Mouse (Mus musculus) megakaryocyte, embryonic 14.5 days (primary cell): ENCODE data around the gene Hist1h4h.

ENCODE experiments used
- FLI1 ChIP-seq: IDR thresholded peaks from 2 replicates; pipeline ENCODE4 v1.6.1; 2012; ENCODE audit warnings: low read length, inconsistent platforms, mixed read lengths
- GATA1 ChIP-seq: IDR thresholded peaks from 3 replicates; pipeline ENCODE4 v1.6.1; 2012; ENCODE audit warnings: mixed read lengths, low read length, inconsistent platforms, borderline replicate concordance

GRCm38 (mm10) chr13:23577835-23578234 is 47.0 kb downstream of the Hist1h4h start:
- no peak for TF ChIP-seq GATA1
- no peak for TF ChIP-seq FLI1
